ENCODE assay signal across 22 mouse cellular contexts in the genomic region with DNA sequence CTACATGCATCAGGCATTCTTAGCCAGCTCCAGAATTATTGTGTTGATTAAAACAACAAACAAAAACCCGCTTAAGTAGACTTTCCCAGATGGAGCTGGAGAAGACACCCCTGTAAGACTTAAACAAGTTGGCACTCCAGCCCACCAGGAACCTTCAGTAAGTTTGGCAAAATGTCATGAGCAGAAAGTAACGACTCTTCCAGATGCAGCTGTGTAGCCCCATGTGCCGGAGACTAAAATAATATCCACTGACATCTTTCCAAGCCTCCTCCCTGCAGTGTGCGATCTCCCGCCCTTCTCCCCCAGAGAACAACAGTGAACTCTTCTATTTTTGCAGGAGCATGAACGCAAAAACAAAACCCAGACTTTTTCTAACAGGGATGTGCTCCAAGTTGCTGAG.
A peak's percentile ranks its signal among the peaks of the same experiment; 100 is the strongest.
DNase-seq lines count a peak whose midpoint lies in the region; ATAC-seq and TF ChIP-seq lines count a peak whose summit lies in the region.
"Had no signal": no experiment of that assay in that cellular context is flagged by ENCODE, and none has a peak within 500 bp of the region (broad histone marks: within the 10 kb centered on the region; RNA-seq: fewer than 3 reads in every experiment).

No protein-coding gene starts in this region.

- no peak overlapping the region for H3K4me2 ChIP-seq in intestine, embryonic 16.5 days (ENCODE audit: low read depth, low read length)
- H3K4me2 ChIP-seq in intestine, postnatal 0 days (replicated peaks; ENCODE audit: low read depth): no peak overlapping the region
- no peak overlapping the region for H3K4me2 ChIP-seq in limb, embryonic 12.5 days
- H3K4me2 ChIP-seq in neural tube, embryonic 15.5 days: no peak overlapping the region
- no peak overlapping the region for H3K4me2 ChIP-seq in stomach, embryonic 16.5 days (ENCODE audit: low read depth, low read length)
- H3K4me2 ChIP-seq: embryonic facial prominence, embryonic 13.5 days; forebrain, embryonic 13.5 days; heart, embryonic 11.5 days; heart, embryonic 15.5 days; hindbrain, embryonic 13.5 days had no signal

- ATAC-seq in intestine, embryonic 16.5 days: no peak
- no peak for ATAC-seq in intestine, postnatal 0 days
- no peak for ATAC-seq in limb, embryonic 12.5 days (ENCODE audit: insufficient number of reproducible peaks, insufficient read depth, low FRiP score, low TSS enrichment, low read depth)
- ATAC-seq in neural tube, embryonic 15.5 days (ENCODE audit: low FRiP score): no peak
- ATAC-seq in stomach, embryonic 16.5 days (ENCODE audit: insufficient read depth, low FRiP score): no peak
- ATAC-seq: activated CD4-positive, CD25-positive, alpha-beta regulatory T cell, adult 4 months; forebrain, embryonic 13.5 days; forebrain, postnatal 0 days; Patski had no signal

- no peaks in the 10 kb centered on the region for H3K27me3 ChIP-seq in intestine, embryonic 16.5 days (replicated peaks; ENCODE audit: control insufficient read depth, insufficient read depth, low read length)
- no peaks in the 10 kb centered on the region for H3K27me3 ChIP-seq in intestine, postnatal 0 days (replicated peaks; ENCODE audit: control insufficient read depth, insufficient read depth, low read length)
- no peaks in the 10 kb centered on the region for H3K27me3 ChIP-seq in limb, embryonic 12.5 days
- H3K27me3 ChIP-seq in limb, embryonic 10.5 days (ENCODE audit: low read depth, poor library complexity, severe bottlenecking): no peaks in the 10 kb centered on the region
- no peaks in the 10 kb centered on the region for H3K27me3 ChIP-seq in neural tube, embryonic 15.5 days (replicated peaks)
- no peaks in the 10 kb centered on the region for H3K27me3 ChIP-seq in stomach, embryonic 16.5 days (ENCODE audit: control insufficient read depth, insufficient read depth, low read length)
- H3K27me3 ChIP-seq: CH12.LX; embryonic facial prominence, embryonic 13.5 days; forebrain, embryonic 13.5 days; heart, embryonic 15.5 days had no signal

- no peak overlapping the region for H3K4me3 ChIP-seq in intestine, embryonic 16.5 days (ENCODE audit: low read length)
- H3K4me3 ChIP-seq in intestine, postnatal 0 days (ENCODE audit: low read depth, low read length): no peak overlapping the region
- H3K4me3 ChIP-seq in limb, embryonic 12.5 days (replicated peaks): no peak overlapping the region
- H3K4me3 ChIP-seq in limb, embryonic 10.5 days: no peak overlapping the region
- no peak overlapping the region for H3K4me3 ChIP-seq in neural tube, embryonic 15.5 days (replicated peaks)
- H3K4me3 ChIP-seq in stomach, embryonic 16.5 days (replicated peaks; ENCODE audit: low read length): no peak overlapping the region
- H3K4me3 ChIP-seq: embryonic facial prominence, embryonic 13.5 days; forebrain, embryonic 13.5 days; heart, adult 2 months; heart, embryonic 15.5 days; hindbrain, embryonic 13.5 days had no signal

- 55% methylated on average over 6 of the region's 6 CpGs for WGBS in intestine, embryonic 16.5 days
- WGBS in intestine, postnatal 0 days: 53% methylated on average over 6 of the region's 6 CpGs
- WGBS in limb, embryonic 12.5 days: 60% methylated on average over 6 of the region's 6 CpGs
- 80% methylated on average over 6 of the region's 6 CpGs for WGBS in limb, embryonic 10.5 days
- WGBS in neural tube, embryonic 15.5 days: 69% methylated on average over 6 of the region's 6 CpGs
- WGBS in stomach, embryonic 16.5 days: 44% methylated on average over 6 of the region's 6 CpGs

- H3K4me1 ChIP-seq in intestine, embryonic 16.5 days (ENCODE audit: control insufficient read depth, insufficient read depth, low read length): peaks cover 2% of the 10 kb centered on the region; the same call in 1 of the 2 replicates
- H3K4me1 ChIP-seq in intestine, postnatal 0 days (replicated peaks; ENCODE audit: control insufficient read depth, insufficient read depth, low read length): 0 out of 2 replicates have a peak, but pooled peaks cover 4% of the 10 kb centered on the region
- H3K4me1 ChIP-seq in limb, embryonic 12.5 days (replicated peaks): peaks cover 44% of the 10 kb centered on the region
- peaks cover 59% of the 10 kb centered on the region for H3K4me1 ChIP-seq in limb, embryonic 10.5 days
- peaks cover 26% of the 10 kb centered on the region for H3K4me1 ChIP-seq in neural tube, embryonic 15.5 days
- H3K4me1 ChIP-seq in stomach, embryonic 16.5 days (ENCODE audit: control insufficient read depth, insufficient read depth, low read length): peaks cover 8% of the 10 kb centered on the region; the same call in 1 of the 2 replicates

- TF ChIP-seq CTCF in intestine, postnatal 0 days (IDR thresholded peaks at IDR 0.05; ENCODE audit: low read depth): no peak

- H3K9ac ChIP-seq in intestine, embryonic 16.5 days (ENCODE audit: low read depth, low read length): no peak overlapping the region
- no peak overlapping the region for H3K9ac ChIP-seq in intestine, postnatal 0 days (ENCODE audit: low read depth, low read length)
- no peak overlapping the region for H3K9ac ChIP-seq in limb, embryonic 12.5 days (replicated peaks)
- no peak overlapping the region for H3K9ac ChIP-seq in neural tube, embryonic 15.5 days (replicated peaks)
- H3K9ac ChIP-seq in stomach, embryonic 16.5 days (ENCODE audit: low read length): no peak overlapping the region
- H3K9ac ChIP-seq: embryonic facial prominence, embryonic 13.5 days; forebrain, embryonic 13.5 days; forebrain, postnatal 0 days; heart, embryonic 15.5 days; hindbrain, embryonic 13.5 days had no signal

- 0 out of 2 replicates have a peak overlapping the region, but pooled peaks have one; percentile 18 for H3K27ac ChIP-seq in intestine, embryonic 16.5 days (ENCODE audit: low read length)
- H3K27ac ChIP-seq in intestine, postnatal 0 days (ENCODE audit: low read depth, low read length): no peak overlapping the region
- 0 out of 2 replicates have a peak overlapping the region, but pooled peaks have one; percentile 17 for H3K27ac ChIP-seq in limb, embryonic 12.5 days
- no peak overlapping the region for H3K27ac ChIP-seq in limb, embryonic 10.5 days
- H3K27ac ChIP-seq in neural tube, embryonic 15.5 days (replicated peaks): no peak overlapping the region
- peak overlapping the region; percentile 21; the same call in 1 of the 2 replicates for H3K27ac ChIP-seq in stomach, embryonic 16.5 days (ENCODE audit: low read length)
- H3K27ac ChIP-seq: embryonic facial prominence, embryonic 13.5 days; forebrain, embryonic 13.5 days; heart, adult 2 months; heart, embryonic 15.5 days; hindbrain, embryonic 13.5 days had no signal

- no peaks in the 10 kb centered on the region for H3K9me3 ChIP-seq in intestine, embryonic 16.5 days (ENCODE audit: control insufficient read depth, low read length)
- no peaks in the 10 kb centered on the region for H3K9me3 ChIP-seq in intestine, postnatal 0 days (ENCODE audit: control insufficient read depth)
- no peaks in the 10 kb centered on the region for H3K9me3 ChIP-seq in limb, embryonic 12.5 days
- H3K9me3 ChIP-seq in limb, embryonic 10.5 days (replicated peaks): no peaks in the 10 kb centered on the region
- H3K9me3 ChIP-seq in neural tube, embryonic 15.5 days (replicated peaks): no peaks in the 10 kb centered on the region
- no peaks in the 10 kb centered on the region for H3K9me3 ChIP-seq in stomach, embryonic 16.5 days (replicated peaks; ENCODE audit: control insufficient read depth, low read length)
- H3K9me3 ChIP-seq: embryonic facial prominence, embryonic 13.5 days; forebrain, embryonic 13.5 days; heart, embryonic 15.5 days; hindbrain, embryonic 13.5 days had no signal

- no peak for DNase-seq in limb, embryonic 10.5 days (ENCODE audit: low spot score)
- peak; percentile 31 for DNase-seq in neural tube, embryonic 10.5 days (ENCODE audit: extremely low spot score, low spot score)
- DNase-seq: adrenal gland, postnatal 14 days; cerebellum, adult 18-20 months; cerebellum, postnatal 10 days; forebrain, postnatal 0 days; gastrocnemius, postnatal 14 days; heart, adult 2 months; heart, postnatal 14 days had no signal

- H3K36me3 ChIP-seq in intestine, embryonic 16.5 days (ENCODE audit: control insufficient read depth, insufficient read depth, low read length): no peaks in the 10 kb centered on the region
- H3K36me3 ChIP-seq in intestine, postnatal 0 days (ENCODE audit: control insufficient read depth, insufficient read depth): no peaks in the 10 kb centered on the region
- H3K36me3 ChIP-seq in limb, embryonic 12.5 days: no peaks in the 10 kb centered on the region
- H3K36me3 ChIP-seq in limb, embryonic 10.5 days: no peaks in the 10 kb centered on the region
- H3K36me3 ChIP-seq in neural tube, embryonic 15.5 days: no peaks in the 10 kb centered on the region
- H3K36me3 ChIP-seq in stomach, embryonic 16.5 days (ENCODE audit: control insufficient read depth, insufficient read depth, low read length): no peaks in the 10 kb centered on the region
- H3K36me3 ChIP-seq: embryonic facial prominence, embryonic 13.5 days; heart, embryonic 15.5 days; hindbrain, embryonic 13.5 days had no signal

Comparison
In these comparisons a context has a peak if more than half of its experiments do, and no peak if none do; other contexts are left out.
1. H3K27ac ChIP-seq: peak in intestine, embryonic 16.5 days (single experiment), limb, embryonic 12.5 days (single experiment) and stomach, embryonic 16.5 days (single experiment); none in intestine, postnatal 0 days (single experiment), limb, embryonic 10.5 days (single experiment) and neural tube, embryonic 15.5 days (single experiment).